In genomic region chr15:77393832-77394231, GRCm38 (mm10) we compare ENCODE assay signal across 32 mouse cellular contexts. TPM values are rescaled to one million over a fixed set of nuclear protein-coding genes. Genes with fewer than 3 reads are reported as not detected.
"Had no signal": no experiment of that assay in that cellular context is flagged by ENCODE, and none has a peak within 500 bp of the region (broad histone marks: within the 10 kb centered on the region; RNA-seq: fewer than 3 reads in every experiment).

No protein-coding gene starts in this region.

RNA-seq across cellular contexts. Expression of gene Apol7a, which starts 5.1 kb away (rescaled TPM):
- total RNA-seq: heart, postnatal 25 days; hematopoietic stem cell, adult 5-6 weeks; hindbrain, postnatal 0 days; layer of hippocampus, adult 18-20 months; layer of hippocampus, adult 2 months; layer of hippocampus, postnatal 14 days; layer of hippocampus, postnatal 25 days had no signal
- polyA plus RNA-seq: heart, embryonic 10.5 days; hindbrain, embryonic 10.5 days; hindbrain, embryonic 11.5 days; hindbrain, embryonic 12.5 days; hindbrain, embryonic 13.5 days; hindbrain, embryonic 14.5 days; hindbrain, embryonic 15.5 days; hindbrain, embryonic 16.5 days; hindbrain, postnatal 0 days; inflammation-experienced regulatory T-cells, adult 6 months; kidney, adult 2 months; kidney, embryonic 14.5 days had no signal

RNA-seq across cellular contexts. Expression of gene Apol9a, which starts 17.1 kb away (rescaled TPM):
- total RNA-seq: hematopoietic stem cell, adult 5-6 weeks; layer of hippocampus, adult 18-20 months; layer of hippocampus, adult 2 months; layer of hippocampus, postnatal 14 days; layer of hippocampus, postnatal 25 days; layer of hippocampus, postnatal 36 days had no signal
- polyA plus RNA-seq: heart, embryonic 10.5 days; hindbrain, embryonic 12.5 days; hindbrain, embryonic 13.5 days; hindbrain, embryonic 14.5 days; kidney, embryonic 14.5 days; kidney, embryonic 16.5 days had no signal

RNA-seq across cellular contexts. Expression of gene Apol7b, which starts 53.5 kb away (rescaled TPM):
- total RNA-seq: heart, postnatal 4 days; hematopoietic stem cell, adult 5-6 weeks; hindbrain, postnatal 0 days; layer of hippocampus, adult 18-20 months; layer of hippocampus, adult 2 months; layer of hippocampus, adult 8-10 months; layer of hippocampus, postnatal 10 days; layer of hippocampus, postnatal 14 days; layer of hippocampus, postnatal 25 days; layer of hippocampus, postnatal 36 days had no signal
- polyA plus RNA-seq: heart, embryonic 10.5 days; heart, embryonic 11.5 days; heart, embryonic 12.5 days; heart, embryonic 13.5 days; heart, embryonic 14.5 days; heart, embryonic 15.5 days; heart, embryonic 16.5 days; heart, postnatal 0 days; hindbrain, embryonic 10.5 days; hindbrain, embryonic 11.5 days; hindbrain, embryonic 12.5 days; hindbrain, embryonic 13.5 days; hindbrain, embryonic 14.5 days; hindbrain, embryonic 15.5 days; hindbrain, embryonic 16.5 days; hindbrain, postnatal 0 days; intestine, embryonic 14.5 days; kidney, adult 2 months; kidney, embryonic 14.5 days; kidney, postnatal 0 days had no signal
